Mouse (Mus musculus) olfactory bulb, adult 2 months (tissue): ENCODE results near the gene Casc3.

Experiments used
- CTCF ChIP-seq: fragments of 200-500 bp; IDR thresholded peaks from 2 replicates; pipeline ENCODE4 v1.5.1; 2012; ENCODE audit warnings: low read depth, mild to moderate bottlenecking, low read length, moderate library complexity; ENCODE audit not compliant: insufficient read depth
- POLR2A ChIP-seq: fragments of 200-500 bp; IDR thresholded peaks from 2 replicates; pipeline ENCODE4 v1.6.1; 2012; ENCODE audit warnings: mild to moderate bottlenecking, low read depth, low read length, moderate library complexity; ENCODE audit not compliant: insufficient read depth

- TF ChIP-seq POLR2A (no peak), CTCF (no peak)
Measured at GRCm38 (mm10) chr11:98829875-98830274, 25.2 kb downstream of the Casc3 start.
